Mouse (Mus musculus) cortical plate, adult 2 months (tissue): Measurements from ENCODE around the gene Sema5b.

Source experiments
- CTCF ChIP-seq: fragments of 200-500 bp; IDR thresholded peaks from 2 replicates; pipeline ENCODE4 v1.5.1; 2011; ENCODE audit warnings: mild to moderate bottlenecking, control low read depth, low read length; ENCODE audit not compliant: insufficient read depth; ENCODE audit errors: extremely low read depth
- POLR2A ChIP-seq: fragments of 200-500 bp; IDR thresholded peaks from 2 replicates; pipeline ENCODE4 v1.6.1; 2011; ENCODE audit warnings: mild to moderate bottlenecking, low read length, control low read depth; ENCODE audit not compliant: insufficient read depth; ENCODE audit errors: extremely low read depth

DNA sequence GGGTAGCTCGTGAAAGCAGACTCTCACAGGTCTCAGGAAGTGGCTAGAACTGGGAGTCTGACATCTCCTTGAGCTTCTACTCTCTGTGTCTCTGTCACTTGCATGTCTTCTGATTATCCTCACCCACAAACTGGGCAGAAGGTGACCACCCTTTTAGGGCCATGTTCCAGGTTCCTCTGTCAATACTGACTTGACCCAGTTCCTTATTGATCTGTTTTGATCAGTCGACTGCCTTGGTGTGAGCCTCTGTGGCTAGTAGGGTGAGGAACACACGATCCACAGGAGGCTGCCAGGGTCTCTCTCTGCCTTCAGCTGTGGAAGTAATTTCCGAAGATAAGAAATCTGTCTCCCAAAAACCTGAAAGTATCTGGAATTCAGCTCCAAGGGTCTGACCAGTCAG, 76.8 kb downstream of the Sema5b start:
- TF ChIP-seq POLR2A (no peak), CTCF (no peak)
